Mouse (Mus musculus) erythroblast, adult 5-6 weeks (primary cell): ENCODE measurements around the gene Ccdc71. TPM values are rescaled to one million over a fixed set of nuclear protein-coding genes. Genes with fewer than 3 reads are reported as not detected.

Experiments
- total RNA-seq, 2 experiments: library from RNA; stranded (forward) in 1 of 2; stranded (reverse) in 1 of 2; fragments of 150-400 nt in 1 of 2; fragments of 200-764, 138-1000 nt in 1 of 2; gene quantifications; 2 replicates each; pipeline versions ENCODE4 v1.2.3 to v1.2.4; 2015 to 2017; ENCODE audit warnings: low replicate concordance in 2 of 2

Ccdc71 gene
- total RNA-seq, 2 experiments from 2014 or later, result 5.8 to 21.7 TPM

Other genes with a start within 250 kb of the Ccdc71 start
- 1.7 and 6.7 TPM in 2 replicates for gene Dag1, start 196.6 kb upstream of the Ccdc71 start, total RNA-seq (2015; ENCODE audit: low replicate concordance)
- gene Dag1, start 196.6 kb upstream of the Ccdc71 start, total RNA-seq (2017; ENCODE audit: low replicate concordance), result 1.7 TPM in 2 replicates
- gene Nicn1, start 170.1 kb upstream of the Ccdc71 start, total RNA-seq (2015; ENCODE audit: low replicate concordance), result 0.58 TPM in 1 of 2 replicates, not detected in the other
- gene Nicn1, start 170.1 kb upstream of the Ccdc71 start, total RNA-seq (2017; ENCODE audit: low replicate concordance), result 1.0 TPM in 1 of 2 replicates, not detected in the other
- gene Amt, start 163.7 kb upstream of the Ccdc71 start, total RNA-seq (2015; ENCODE audit: low replicate concordance), result not detected in 2 replicates
- gene Amt, start 163.7 kb upstream of the Ccdc71 start, total RNA-seq (2017; ENCODE audit: low replicate concordance), result 0.51 TPM in 1 of 2 replicates, not detected in the other
- gene Rhoa, start 154.4 kb upstream of the Ccdc71 start, total RNA-seq (2015; ENCODE audit: low replicate concordance), result 149 and 157 TPM in 2 replicates
- 238 and 268 TPM in 2 replicates for gene Rhoa, start 154.4 kb upstream of the Ccdc71 start, total RNA-seq (2017; ENCODE audit: low replicate concordance)
- gene Tcta, start 154.4 kb upstream of the Ccdc71 start, total RNA-seq (2015; ENCODE audit: low replicate concordance), result 6.1 and 9.2 TPM in 2 replicates
- gene Tcta, start 154.4 kb upstream of the Ccdc71 start, total RNA-seq (2017; ENCODE audit: low replicate concordance), result 4.1 and 4.5 TPM in 2 replicates
- gene Gpx1, start 121.6 kb upstream of the Ccdc71 start, total RNA-seq (2015; ENCODE audit: low replicate concordance), result 5,168 and 5,395 TPM in 2 replicates
- gene Gpx1, start 121.6 kb upstream of the Ccdc71 start, total RNA-seq (2017; ENCODE audit: low replicate concordance), result 4,534 and 5,176 TPM in 2 replicates
- gene Usp4, start 112.7 kb upstream of the Ccdc71 start, total RNA-seq (2015; ENCODE audit: low replicate concordance), result 158 and 217 TPM in 2 replicates
- 141 and 164 TPM in 2 replicates for gene Usp4, start 112.7 kb upstream of the Ccdc71 start, total RNA-seq (2017; ENCODE audit: low replicate concordance)
- 7.3 and 8.6 TPM in 2 replicates for gene 1700102P08Rik, start 67.7 kb upstream of the Ccdc71 start, total RNA-seq (2015; ENCODE audit: low replicate concordance)
- gene 1700102P08Rik, start 67.7 kb upstream of the Ccdc71 start, total RNA-seq (2017; ENCODE audit: low replicate concordance), result 10.5 and 11.6 TPM in 2 replicates
- not detected in 2 replicates for gene Ccdc36, start 32.0 kb upstream of the Ccdc71 start, total RNA-seq (2015; ENCODE audit: low replicate concordance)
- gene Ccdc36, start 32.0 kb upstream of the Ccdc71 start, total RNA-seq (2017; ENCODE audit: low replicate concordance), result not detected in 2 replicates
- gene BC048562, start 24.0 kb upstream of the Ccdc71 start, total RNA-seq (2015; ENCODE audit: low replicate concordance), result not detected in 2 replicates
- gene BC048562, start 24.0 kb upstream of the Ccdc71 start, total RNA-seq (2017; ENCODE audit: low replicate concordance), result not detected in 2 replicates
- 0.77 and 2.9 TPM in 2 replicates for gene Klhdc8b, start 1.1 kb downstream of the Ccdc71 start, total RNA-seq (2015; ENCODE audit: low replicate concordance)
- 3.3 and 4.3 TPM in 2 replicates for gene Klhdc8b, start 1.1 kb downstream of the Ccdc71 start, total RNA-seq (2017; ENCODE audit: low replicate concordance)
- gene Lamb2, start 19.2 kb downstream of the Ccdc71 start, total RNA-seq (2015; ENCODE audit: low replicate concordance), result not detected in 2 replicates
- gene Lamb2, start 19.2 kb downstream of the Ccdc71 start, total RNA-seq (2017; ENCODE audit: low replicate concordance), result not detected in 2 replicates
- gene Usp19, start 30.1 kb downstream of the Ccdc71 start, total RNA-seq (2015; ENCODE audit: low replicate concordance), result 57.9 and 59.6 TPM in 2 replicates
- gene Usp19, start 30.1 kb downstream of the Ccdc71 start, total RNA-seq (2017; ENCODE audit: low replicate concordance), result 80.2 and 94.7 TPM in 2 replicates
- 18.6 and 69.2 TPM in 2 replicates for gene Qars, start 47.2 kb downstream of the Ccdc71 start, total RNA-seq (2015; ENCODE audit: low replicate concordance)
- gene Qars, start 47.2 kb downstream of the Ccdc71 start, total RNA-seq (2017; ENCODE audit: low replicate concordance), result 54.2 and 64.6 TPM in 2 replicates
- 26.9 and 40.5 TPM in 2 replicates for gene Qrich1, start 56.3 kb downstream of the Ccdc71 start, total RNA-seq (2015; ENCODE audit: low replicate concordance)
- gene Qrich1, start 56.3 kb downstream of the Ccdc71 start, total RNA-seq (2017; ENCODE audit: low replicate concordance), result 55.7 and 59.0 TPM in 2 replicates
- 64.2 and 120 TPM in 2 replicates for gene Impdh2, start 99.8 kb downstream of the Ccdc71 start, total RNA-seq (2015; ENCODE audit: low replicate concordance)
- 50.0 and 52.2 TPM in 2 replicates for gene Impdh2, start 99.8 kb downstream of the Ccdc71 start, total RNA-seq (2017; ENCODE audit: low replicate concordance)
- gene Ndufaf3, start 106.9 kb downstream of the Ccdc71 start, total RNA-seq (2015; ENCODE audit: low replicate concordance), result 8.3 and 15.9 TPM in 2 replicates
- gene Ndufaf3, start 106.9 kb downstream of the Ccdc71 start, total RNA-seq (2017; ENCODE audit: low replicate concordance), result 3.1 and 4.2 TPM in 2 replicates
- gene Dalrd3, start 109.4 kb downstream of the Ccdc71 start, total RNA-seq (2015; ENCODE audit: low replicate concordance), result 26.8 and 47.5 TPM in 2 replicates
- 10.3 and 11.4 TPM in 2 replicates for gene Dalrd3, start 109.4 kb downstream of the Ccdc71 start, total RNA-seq (2017; ENCODE audit: low replicate concordance)
- 2.1 and 4.0 TPM in 2 replicates for gene Wdr6, start 118.2 kb downstream of the Ccdc71 start, total RNA-seq (2015; ENCODE audit: low replicate concordance)
- 1.5 and 1.7 TPM in 2 replicates for gene Wdr6, start 118.2 kb downstream of the Ccdc71 start, total RNA-seq (2017; ENCODE audit: low replicate concordance)
- gene P4htm, start 137.1 kb downstream of the Ccdc71 start, total RNA-seq (2015; ENCODE audit: low replicate concordance), result not detected in 2 replicates
- gene P4htm, start 137.1 kb downstream of the Ccdc71 start, total RNA-seq (2017; ENCODE audit: low replicate concordance), result 1.8 TPM in 1 of 2 replicates, not detected in the other
- 36.6 and 115 TPM in 2 replicates for gene Arih2, start 188.9 kb downstream of the Ccdc71 start, total RNA-seq (2015; ENCODE audit: low replicate concordance)
- 83.3 and 101 TPM in 2 replicates for gene Arih2, start 188.9 kb downstream of the Ccdc71 start, total RNA-seq (2017; ENCODE audit: low replicate concordance)
- gene Slc25a20, start 201.6 kb downstream of the Ccdc71 start, total RNA-seq (2015; ENCODE audit: low replicate concordance), result 4.2 and 6.5 TPM in 2 replicates
- gene Slc25a20, start 201.6 kb downstream of the Ccdc71 start, total RNA-seq (2017; ENCODE audit: low replicate concordance), result 2.2 and 4.9 TPM in 2 replicates
- 2.9 and 5.9 TPM in 2 replicates for gene Prkar2a, start 228.8 kb downstream of the Ccdc71 start, total RNA-seq (2015; ENCODE audit: low replicate concordance)
- 1.4 and 3.1 TPM in 2 replicates for gene Prkar2a, start 228.8 kb downstream of the Ccdc71 start, total RNA-seq (2017; ENCODE audit: low replicate concordance)